Mouse (Mus musculus) left cerebral cortex, adult 2 months (tissue): ENCODE data around the gene Scgb1b17. TPM values are rescaled to one million over a fixed set of nuclear protein-coding genes. Genes with fewer than 3 reads are reported as not detected.
"Not testable (repeated sequence)": the region's sequence is repeated elsewhere in the genome, so short reads cannot be mapped to it uniquely, and the experiment has no call there.

Experiments
- DNase-seq, 2 experiments: peaks; one replicate each; pipeline ENCODE4 v3.0.0; 2021 to 2022; ENCODE audit warnings: low spot score in 2 of 2, mixed read lengths in 1 of 2; ENCODE audit errors: extremely low spot score in 1 of 2
- H3K27ac ChIP-seq: fragments of 200-600 bp; 2 replicates; pipeline ENCODE4 v1.8.1; 2022
- H3K4me3 ChIP-seq: fragments of 200-600 bp; 2 replicates; pipeline ENCODE4 v1.8.1; 2022
- intact Hi-C: fragments of 180-260 bp; cut with DNase I; formaldehyde crosslinking; loops from one replicate; pipeline ENCODE4 v1.15.1; 2025
- long read RNA-seq, 2 experiments: library from polyadenylated mRNA; stranded (forward); transcript quantifications; one replicate each; pipeline ENCODE4 v2.0.0; 2021; ENCODE audit warnings: borderline mapping rate in 2 of 2
- total RNA-seq, 2 experiments: library from RNA; stranded (reverse); gene quantifications; 2 replicates each; pipeline ENCODE4 v1.2.3; 2021

Gene Scgb1b17
- not detected for total RNA-seq
- long read RNA-seq, experiment 1, result 0 reads
- long read RNA-seq, experiment 2, result 0 reads

- intact Hi-C loops, H3K27ac ChIP-seq, DNase-seq, H3K4me3 ChIP-seq: not testable (repeated sequence)
Measured at GRCm38 (mm10) chr7:33063149-33063548, at the start of gene Scgb1b17. TSS of gene Scgb1b17 (plus strand) at chr7:33063449.

DNA sequence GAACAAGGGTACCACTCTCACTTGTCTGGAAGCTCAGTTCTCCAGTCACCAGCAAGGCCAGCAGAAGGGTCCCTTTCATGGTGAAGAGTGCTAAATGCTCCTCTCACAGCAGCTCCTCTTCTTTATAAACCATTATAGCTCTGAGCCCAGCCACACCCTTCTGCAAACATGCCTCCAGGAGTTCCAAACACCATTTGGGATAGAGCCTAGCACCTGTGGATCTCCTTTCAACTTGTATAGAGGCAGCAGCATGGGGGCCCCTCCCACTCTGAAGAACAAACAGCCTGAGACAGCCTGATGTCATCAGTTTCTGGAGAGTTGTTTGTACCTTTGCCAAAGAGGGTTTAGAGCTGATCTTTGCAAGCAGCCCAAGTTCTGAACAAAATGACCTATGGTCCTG is 6.8 kb upstream of the Scgb1b17 start, which contains the start of gene Scgb2b17:
TSS of gene Scgb2b17 (minus strand) at position 101 of the 400 bp plus-strand sequence.
- intact Hi-C loops, result not testable (repeated sequence)

More for the DNA sequence above, 6.8 kb upstream of the Scgb1b17 start, which contains the start of gene Scgb2b17:
- not testable (repeated sequence) for DNase-seq, H3K4me3 ChIP-seq, H3K27ac ChIP-seq

Other genes starting within 250 kb of the Scgb1b17 start
- not detected for gene Scgb2b15, start 233.8 kb upstream of the Scgb1b17 start, total RNA-seq
- not detected for gene Scgb1b15, start 226.9 kb upstream of the Scgb1b17 start, total RNA-seq
- gene Scgb2b17, start 6.9 kb upstream of the Scgb1b17 start, total RNA-seq, result not detected
- gene Scgb2b18, start 110.4 kb downstream of the Scgb1b17 start, total RNA-seq, result not detected
- not detected for gene Scgb1b18, start 122.1 kb downstream of the Scgb1b17 start, total RNA-seq
- gene Scgb2b19, start 216.9 kb downstream of the Scgb1b17 start, total RNA-seq, result not detected
- not detected for gene Scgb1b19, start 223.8 kb downstream of the Scgb1b17 start, total RNA-seq